Mouse (Mus musculus) macrophage (primary cell): ENCODE measurements around the gene Arid3a. TPM values are rescaled to one million over a fixed set of nuclear protein-coding genes. Genes with fewer than 3 reads are reported as not detected.

ENCODE experiments used
- H3K27ac ChIP-seq: fragments of 350-480 bp; formaldehyde crosslinking; 2 replicates; pipeline ENCODE4 v1.9.0; 2021
- H3K36me3 ChIP-seq: fragments of 350-480 bp; formaldehyde crosslinking; 2 replicates; pipeline ENCODE4 v1.9.0; 2021; ENCODE audit errors: inconsistent target
- H3K4me3 ChIP-seq: fragments of 350-480 bp; formaldehyde crosslinking; 2 replicates; pipeline ENCODE4 v1.9.0; 2021; ENCODE audit errors: inconsistent target
- H3K79me2 ChIP-seq: fragments of 350-480 bp; formaldehyde crosslinking; 2 replicates; pipeline ENCODE4 v1.9.0; 2021; ENCODE audit errors: inconsistent target
- WGBS: methylation state at CpG from one replicate; pipeline ENCODE4 v1.1.7; 2026; ENCODE audit warnings: inconsistent platforms; ENCODE audit not compliant: missing documents; 5-methylcytosine and 5-hydroxymethylcytosine counted together
- polyA plus RNA-seq: library from polyadenylated mRNA; stranded (reverse); fragments of 250-400 nt; gene quantifications from 3 replicates; pipeline ENCODE4 v1.2.4, GENCODE M21; 2018; ENCODE audit warnings: inconsistent platforms

Arid3a gene
- polyA plus RNA-seq, 1 experiment from 2014 or later: 37.4 TPM

- no peaks in the 10 kb centered on the region for H3K36me3 ChIP-seq
- peak within 1 kb of the TSS; percentile 21; the same call in 1 of the 2 replicates for H3K4me3 ChIP-seq
- H3K79me2 ChIP-seq: peaks cover 1% of the 10 kb centered on the region
- 4% methylated on average over 59 of the region's 59 CpGs for WGBS
- H3K27ac ChIP-seq: no peak within 1 kb of the TSS
Measured at GRCm38 (mm10) chr10:79988506-79989271, 61.8 kb downstream of the Arid3a start, which contains the start of gene Cnn2. Gene Cnn2, plus strand, starts transcription at chr10:79988584.

GRCm38 (mm10) chr10:79989272-79989786 is 62.5 kb downstream of the Arid3a start:
- no peak overlapping the region for H3K4me3 ChIP-seq
- H3K36me3 ChIP-seq: no peaks in the 10 kb centered on the region
- H3K79me2 ChIP-seq: no peaks in the 10 kb centered on the region
- 63% methylated on average over 8 of the region's 8 CpGs for WGBS
- H3K27ac ChIP-seq: no peak overlapping the region

- no peak overlapping the region for H3K27ac ChIP-seq
- H3K4me3 ChIP-seq: no peak overlapping the region
- H3K36me3 ChIP-seq: no peaks in the 10 kb centered on the region
- 88% methylated on average over 15 of the region's 15 CpGs for WGBS
- H3K79me2 ChIP-seq: no peaks in the 10 kb centered on the region
Measured at GRCm38 (mm10) chr10:79989870-79990269, 63.0 kb downstream of the Arid3a start.

- Histone ChIP-seq H3K79me2 (no peaks in the 10 kb centered on the region), H3K27ac (no peak overlapping the region), H3K4me3 (no peak overlapping the region), H3K36me3 (no peaks in the 10 kb centered on the region)
- WGBS: 96% methylated on average over 8 of the region's 12 CpGs
Measured at GRCm38 (mm10) chr10:79991099-79991498, 64.3 kb downstream of the Arid3a start.

GRCm38 (mm10) chr10:79991548-79991947 is 64.7 kb downstream of the Arid3a start:
- Histone ChIP-seq H3K36me3 (no peaks in the 10 kb centered on the region), H3K79me2 (no peaks in the 10 kb centered on the region)

GRCm38 (mm10) chr10:79994397-79995115 is 67.7 kb downstream of the Arid3a start:
- Histone ChIP-seq H3K36me3 (peaks cover 6% of the 10 kb centered on the region; the same call in 1 of the 2 replicates), H3K27ac (peak overlapping the region; percentile 58), H3K79me2 (no peaks in the 10 kb centered on the region; the same call in 1 of the 2 replicates), H3K4me3 (no peak overlapping the region)
- WGBS: 8% methylated on average over 16 of the region's 16 CpGs

More at GRCm38 (mm10) chr10:79991548-79991947, 64.7 kb downstream of the Arid3a start:
- no peak overlapping the region for H3K27ac ChIP-seq
- H3K4me3 ChIP-seq: no peak overlapping the region
- WGBS: 98% methylated on average over 6 of the region's 6 CpGs

- peaks cover 14% of the 10 kb centered on the region; the same call in 1 of the 2 replicates for H3K36me3 ChIP-seq
- H3K4me3 ChIP-seq: peak overlapping the region; percentile 81; the same call in 1 of the 2 replicates
- WGBS: 22% methylated on average over 1 of the region's 1 CpGs
- H3K27ac ChIP-seq: peak overlapping the region; percentile 22
- no peaks in the 10 kb centered on the region; the same call in 1 of the 2 replicates for H3K79me2 ChIP-seq
Measured at GRCm38 (mm10) chr10:79995636-79996035, 68.8 kb downstream of the Arid3a start.

- H3K36me3 ChIP-seq: peaks cover 17% of the 10 kb centered on the region; the same call in 1 of the 2 replicates
- H3K4me3 ChIP-seq: peak within 1 kb of the TSS; percentile 81
- 0% methylated on average over 34 of the region's 34 CpGs for WGBS
- peak within 1 kb of the TSS; percentile 58 for H3K27ac ChIP-seq
- no peaks in the 10 kb centered on the region; the same call in 1 of the 2 replicates for H3K79me2 ChIP-seq
Measured at GRCm38 (mm10) chr10:79996272-79997033, 69.6 kb downstream of the Arid3a start, which contains the start of gene Abca7. Gene Abca7, plus strand, starts transcription at chr10:79996494.

GRCm38 (mm10) chr10:79997034-79997760 is 70.4 kb downstream of the Arid3a start:
- H3K36me3 ChIP-seq: peaks cover 17% of the 10 kb centered on the region; the same call in 1 of the 2 replicates
- H3K27ac ChIP-seq: peak overlapping the region; percentile 57
- peak overlapping the region; percentile 81 for H3K4me3 ChIP-seq
- no peaks in the 10 kb centered on the region; the same call in 1 of the 2 replicates for H3K79me2 ChIP-seq
- whole genome bisulfite sequencing: 7% methylated on average over 35 of the region's 35 CpGs

GRCm38 (mm10) chr10:79997819-79998218 is 71.0 kb downstream of the Arid3a start:
- H3K4me3 ChIP-seq: no peak overlapping the region
- H3K79me2 ChIP-seq: no peaks in the 10 kb centered on the region; the same call in 1 of the 2 replicates
- peaks cover 20% of the 10 kb centered on the region; the same call in 1 of the 2 replicates for H3K36me3 ChIP-seq
- no peak overlapping the region for H3K27ac ChIP-seq
- WGBS: 89% methylated on average over 15 of the region's 15 CpGs

- WGBS: 100% methylated on average over 8 of the region's 9 CpGs
- no peak overlapping the region for H3K27ac ChIP-seq
Measured at GRCm38 (mm10) chr10:80001945-80002344, 75.1 kb downstream of the Arid3a start.

GRCm38 (mm10) chr10:80002829-80003228 is 76.0 kb downstream of the Arid3a start:
- Histone ChIP-seq H3K79me2 (no peaks in the 10 kb centered on the region; the same call in 1 of the 2 replicates), H3K27ac (no peak overlapping the region), H3K4me3 (no peak overlapping the region), H3K36me3 (peaks cover 44% of the 10 kb centered on the region; the same call in 1 of the 2 replicates)
- WGBS: 92% methylated on average over 20 of the region's 21 CpGs

More at GRCm38 (mm10) chr10:80001945-80002344, 75.1 kb downstream of the Arid3a start:
- Histone ChIP-seq H3K36me3 (peaks cover 37% of the 10 kb centered on the region; the same call in 1 of the 2 replicates), H3K79me2 (no peaks in the 10 kb centered on the region; the same call in 1 of the 2 replicates), H3K4me3 (no peak overlapping the region)
